Mouse (Mus musculus) megakaryocyte-erythroid progenitor cell, adult 5-6 weeks (primary cell): ENCODE measurements at regions not wholly inside any gene's neighbourhood (a gene's known extent, or its start where the extent isn't known, plus 50 kb on each side); places are given as distances from the start of the nearest gene placed in this dataset.

Experiments
- ATAC-seq: replicated peaks from 2 replicates; pipeline ENCODE4 v1.8.0; 2016; ENCODE audit warnings: mild to moderate bottlenecking, inconsistent platforms; ENCODE audit not compliant: severe bottlenecking, poor library complexity, low FRiP score, low TSS enrichment

GRCm38 (mm10) chr4:87401316-87402172, 171.3 kb upstream of the Slc24a2 start:
- ATAC-seq, result no peak

- ATAC-seq, result no peak
These were observed 156.6 kb upstream of the Slc24a2 start for GRCm38 (mm10) chr4:87386835-87387234.

- no peak for ATAC-seq
These were observed 156.0 kb upstream of the Slc24a2 start for GRCm38 (mm10) chr4:87386271-87386670.

GRCm38 (mm10) chr4:87385221-87385739, 155.0 kb upstream of the Slc24a2 start:
- ATAC-seq, result no peak

GRCm38 (mm10) chr4:87384469-87385044, 154.3 kb upstream of the Slc24a2 start:
- ATAC-seq, result no peak

- ATAC-seq, result no peak
These were observed 150.4 kb upstream of the Slc24a2 start for GRCm38 (mm10) chr4:87380716-87381115.

GRCm38 (mm10) chr4:87379516-87380173, 149.4 kb upstream of the Slc24a2 start:
- no peak for ATAC-seq

- ATAC-seq, result no peak
These were observed 141.7 kb upstream of the Slc24a2 start for GRCm38 (mm10) chr4:87371960-87372359.

GRCm38 (mm10) chr4:87369626-87370234, 139.5 kb upstream of the Slc24a2 start:
- ATAC-seq, result 0 out of 2 replicates have a peak, but pooled peaks have one; percentile 13

GRCm38 (mm10) chr4:87368413-87369160, 138.3 kb upstream of the Slc24a2 start:
- peak; percentile 85 for ATAC-seq

- ATAC-seq, result peak; percentile 96
These were observed 137.6 kb upstream of the Slc24a2 start for GRCm38 (mm10) chr4:87367732-87368412.

- no peak for ATAC-seq
These were observed 131.9 kb upstream of the Slc24a2 start for GRCm38 (mm10) chr4:87362201-87362600.

- peak; percentile 61; the same call in 1 of the 2 replicates for ATAC-seq
These were observed 129.2 kb upstream of the Slc24a2 start for GRCm38 (mm10) chr4:87359483-87359882.

- no peak for ATAC-seq
These were observed 128.7 kb upstream of the Slc24a2 start for GRCm38 (mm10) chr4:87359004-87359403.

GRCm38 (mm10) chr4:87332968-87333367, 102.7 kb upstream of the Slc24a2 start:
- no peak for ATAC-seq

- ATAC-seq, result no peak
These were observed 98.9 kb upstream of the Slc24a2 start for GRCm38 (mm10) chr4:87329136-87329535.

GRCm38 (mm10) chr4:87321726-87322349, 91.6 kb upstream of the Slc24a2 start:
- ATAC-seq, result no peak

- no peak for ATAC-seq
These were observed 67.9 kb upstream of the Slc24a2 start for GRCm38 (mm10) chr4:87298129-87298528.
